Mouse (Mus musculus) right cerebral cortex, adult 18-20 months (tissue): ENCODE measurements at regions not wholly inside any gene's neighbourhood (a gene's known extent, or its start where the extent isn't known, plus 50 kb on each side); places are given as distances from the start of the nearest gene placed in this dataset.
"Not testable (repeated sequence)": the region's sequence is repeated elsewhere in the genome, so short reads cannot be mapped to it uniquely, and the experiment has no call there.

Experiments
- DNase-seq: peaks from one replicate; pipeline ENCODE4 v3.0.0; 2022; ENCODE audit warnings: mixed read lengths

GRCm38 (mm10) chr15:38129330-38129729 is 704.0 kb downstream of the 4930447A16Rik start:
- DNase-seq, result peak; percentile 17

GRCm38 (mm10) chr15:38129861-38130631 is 704.7 kb downstream of the 4930447A16Rik start:
- DNase-seq, result no peak

- no peak for DNase-seq
These were observed 705.3 kb downstream of the 4930447A16Rik start for GRCm38 (mm10) chr15:38130632-38131028.

- DNase-seq, result no peak
These were observed 714.3 kb downstream of the 4930447A16Rik start for GRCm38 (mm10) chr15:38139639-38140038.

GRCm38 (mm10) chr15:38143495-38143894 is 718.1 kb downstream of the 4930447A16Rik start:
- DNase-seq, result no peak

- DNase-seq, result no peak
These were observed 726.3 kb downstream of the 4930447A16Rik start for GRCm38 (mm10) chr15:38151654-38152053.

- not testable (repeated sequence) for DNase-seq
These were observed 728.5 kb downstream of the 4930447A16Rik start for GRCm38 (mm10) chr15:38153821-38154220.

GRCm38 (mm10) chr15:38159161-38159560 is 733.8 kb downstream of the 4930447A16Rik start:
- no peak for DNase-seq

GRCm38 (mm10) chr15:38163721-38164120 is 738.4 kb downstream of the 4930447A16Rik start:
- DNase-seq, result no peak

GRCm38 (mm10) chr15:38164848-38165247 is 739.5 kb downstream of the 4930447A16Rik start:
- no peak for DNase-seq

- peak; percentile 10 for DNase-seq
These were observed 740.6 kb downstream of the 4930447A16Rik start for GRCm38 (mm10) chr15:38165881-38166445.

GRCm38 (mm10) chr15:38166476-38166875 is 741.1 kb downstream of the 4930447A16Rik start:
- DNase-seq, result no peak

- no peak for DNase-seq
These were observed 742.3 kb downstream of the 4930447A16Rik start for GRCm38 (mm10) chr15:38167618-38168152.

- DNase-seq, result no peak
These were observed 743.8 kb downstream of the 4930447A16Rik start for GRCm38 (mm10) chr15:38169191-38169590.
